Mouse (Mus musculus) ovary, postnatal 14 days (tissue): ENCODE measurements around the gene Sim2.

Experiments
- DNase-seq: peaks from one replicate; pipeline ENCODE4 v3.0.0; 2022; ENCODE audit warnings: low spot score

The Sim2 gene

DNA sequence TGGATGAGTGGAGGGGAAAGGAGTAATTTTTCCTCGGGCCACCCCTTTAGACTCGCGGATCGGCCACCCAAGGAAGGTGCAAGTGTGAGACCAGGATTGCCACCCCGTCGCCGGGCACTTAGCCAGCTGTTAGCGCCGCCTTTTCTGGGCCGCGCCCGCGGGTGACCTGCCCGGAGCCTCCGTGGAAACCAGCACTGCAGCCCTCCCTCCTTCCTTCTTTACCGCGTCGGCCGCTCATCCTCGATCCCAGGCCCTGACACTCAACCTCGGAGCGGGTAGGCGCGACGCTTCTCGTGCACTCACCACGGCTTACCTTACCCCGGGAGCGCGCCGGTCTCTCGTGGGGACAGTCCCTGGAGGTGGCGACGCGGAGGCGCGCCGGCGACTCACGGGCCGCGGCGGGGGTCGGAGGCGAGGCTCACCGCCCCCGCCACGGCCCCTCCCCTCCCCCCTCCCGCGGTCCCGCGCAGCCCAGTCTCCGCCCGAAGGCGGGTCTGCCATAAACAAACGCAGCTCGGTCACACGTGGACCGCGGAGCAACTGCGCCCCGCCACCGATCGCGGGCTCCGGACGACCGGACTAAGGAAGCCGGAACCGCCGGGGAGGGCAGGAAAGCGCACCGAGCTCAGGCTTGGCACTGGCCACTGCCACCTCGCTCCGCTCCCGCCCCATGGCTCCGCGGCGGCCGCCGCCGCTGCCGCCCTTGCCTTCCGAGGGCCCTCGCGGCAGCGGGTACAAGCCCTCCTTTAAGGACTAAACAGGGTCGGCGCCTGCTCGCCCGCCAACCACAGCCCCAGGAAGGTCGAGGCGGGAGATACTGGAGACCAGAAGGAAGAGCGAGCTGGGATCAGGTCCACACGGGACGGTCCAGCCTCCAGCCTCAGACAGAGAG lies at the start of gene Sim2:
Sim2 (plus strand) TSS at position 221 of the 892 bp plus-strand sequence.
- DNase-seq: no peak

GRCm38 (mm10) chr16:94037280-94037679 lies 47.5 kb upstream of the Sim2 start:
- DNase-seq: no peak

GRCm38 (mm10) chr16:94038272-94038985 lies 46.3 kb upstream of the Sim2 start:
- DNase-seq: peak; percentile 42

- no peak for DNase-seq
Measured at GRCm38 (mm10) chr16:94038986-94039341, 45.8 kb upstream of the Sim2 start.

DNA sequence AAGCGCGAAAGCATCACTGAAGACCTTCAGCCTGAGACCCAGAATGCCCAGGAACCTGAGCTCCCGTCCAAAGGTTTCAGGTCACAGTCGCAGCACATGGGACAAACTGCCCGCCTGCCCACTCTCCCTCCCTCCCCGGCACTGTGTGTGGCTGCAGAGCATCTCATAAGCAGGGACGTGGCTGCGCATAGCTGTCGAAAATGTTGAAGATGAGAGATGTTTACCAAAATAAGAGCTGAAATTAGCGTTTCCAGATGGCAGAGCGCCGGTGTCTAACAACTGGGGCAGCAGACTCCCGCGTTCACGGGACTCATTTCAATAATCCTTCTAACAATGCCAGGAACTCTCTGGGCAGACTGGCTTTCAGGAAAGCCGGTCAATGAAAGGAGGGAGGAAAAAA lies 44.2 kb upstream of the Sim2 start:
- no peak for DNase-seq

DNA sequence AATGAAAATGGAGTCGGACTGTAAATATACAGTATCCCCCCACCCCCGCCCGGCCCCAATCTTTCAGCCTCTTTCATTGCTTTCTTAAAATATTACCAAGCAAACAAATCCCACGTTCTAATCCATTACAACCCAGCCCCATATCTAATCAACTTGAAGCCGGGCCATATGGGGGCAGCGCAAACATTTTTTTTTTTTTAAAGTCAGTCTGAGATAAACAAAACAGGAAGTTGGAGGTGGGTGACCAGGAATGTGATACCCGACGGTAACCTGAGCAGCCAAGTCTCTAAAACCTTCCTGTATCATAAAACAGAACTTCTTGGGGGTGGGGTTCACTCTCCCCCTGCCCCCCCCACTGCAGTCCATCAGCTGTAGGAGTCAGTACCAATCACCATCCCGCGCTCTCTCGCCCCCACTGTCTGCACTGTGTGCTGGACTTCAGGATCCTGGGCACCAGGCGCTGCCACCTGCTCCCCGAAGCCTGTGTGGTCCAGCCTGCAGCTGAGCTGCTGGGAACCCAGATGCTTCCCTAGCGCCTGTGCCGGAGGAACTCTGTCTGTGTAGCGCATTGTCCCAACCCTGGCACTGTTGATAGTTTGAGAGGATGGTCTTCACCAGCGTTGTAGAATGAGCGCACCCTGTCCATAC lies 43.5 kb upstream of the Sim2 start:
- no peak for DNase-seq

- DNase-seq: no peak
Measured at GRCm38 (mm10) chr16:94043797-94044196, 40.9 kb upstream of the Sim2 start.

GRCm38 (mm10) chr16:94044996-94045395 lies 39.7 kb upstream of the Sim2 start:
- no peak for DNase-seq

- no peak for DNase-seq
Measured at GRCm38 (mm10) chr16:94050368-94050767, 34.4 kb upstream of the Sim2 start.

DNA sequence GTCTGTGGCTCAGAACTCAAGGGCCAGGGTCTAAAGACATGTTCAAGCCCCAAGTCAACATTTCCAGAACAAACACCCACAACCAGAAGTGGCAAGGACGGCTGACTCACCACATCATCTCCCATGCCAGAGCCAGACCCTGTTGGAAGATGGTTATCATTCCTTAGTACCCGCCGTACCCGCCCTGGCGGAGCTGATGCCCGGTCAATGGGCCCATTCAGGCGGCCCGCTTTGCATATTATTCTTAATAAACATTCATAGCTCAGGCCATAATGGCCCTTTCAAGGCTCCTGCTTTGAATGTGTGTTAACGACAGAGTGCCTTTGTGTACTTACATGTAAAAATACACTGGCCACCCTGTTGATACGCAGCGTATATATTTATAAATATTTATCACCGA lies 29.6 kb upstream of the Sim2 start:
- no peak for DNase-seq

- DNase-seq: no peak
Measured at GRCm38 (mm10) chr16:94055576-94055975, 29.2 kb upstream of the Sim2 start.

- no peak for DNase-seq
Measured at GRCm38 (mm10) chr16:94059820-94060219, 24.9 kb upstream of the Sim2 start.

- no peak for DNase-seq
Measured at GRCm38 (mm10) chr16:94064211-94064610, 20.5 kb upstream of the Sim2 start.

DNA sequence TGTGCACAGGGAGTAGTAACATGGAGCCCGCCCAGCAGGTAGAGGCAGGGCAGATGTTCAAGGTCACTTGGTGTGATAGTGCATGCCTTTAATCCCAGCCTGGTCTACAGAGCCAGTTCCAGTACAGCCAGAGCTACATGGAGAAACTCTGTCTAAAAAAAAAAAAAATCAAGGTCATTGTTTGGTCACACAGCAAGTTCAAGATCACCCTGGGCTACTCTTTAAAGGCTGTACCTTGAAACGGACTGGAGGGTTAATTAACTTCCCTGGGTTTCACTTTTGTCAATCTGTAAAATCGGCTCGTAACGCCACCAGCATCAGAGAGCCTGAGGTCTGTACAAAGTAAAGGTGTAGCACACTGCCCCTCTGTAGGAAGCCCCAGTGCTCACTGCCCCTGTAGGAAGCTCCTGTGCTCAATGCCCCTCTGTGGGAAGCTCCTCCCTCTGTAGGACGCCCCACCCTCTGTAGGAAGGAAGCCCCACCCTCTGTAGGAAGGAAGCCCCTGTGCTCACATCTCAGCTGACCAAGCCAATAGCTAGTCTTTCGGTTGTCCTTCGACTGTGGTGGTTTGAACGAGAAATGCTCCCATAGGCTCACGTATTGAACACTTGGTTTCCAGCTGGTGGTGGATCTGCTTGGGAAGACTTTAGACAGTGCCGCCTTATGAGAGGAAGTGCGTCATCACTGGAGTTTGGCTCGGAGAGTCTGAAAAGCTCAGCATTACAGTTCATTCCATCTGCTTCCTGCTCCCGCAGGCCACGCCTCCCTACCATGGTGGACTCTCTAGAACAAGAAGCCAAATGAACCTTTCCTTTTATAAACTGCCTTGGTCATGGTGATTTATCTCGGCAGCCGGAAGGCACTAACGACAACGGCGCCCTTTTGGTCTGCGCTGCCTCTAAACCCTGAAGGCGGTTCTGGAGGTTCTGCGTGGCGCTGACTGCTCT lies 18.7 kb upstream of the Sim2 start:
- no peak for DNase-seq

GRCm38 (mm10) chr16:94066771-94067170 lies 18.0 kb upstream of the Sim2 start:
- no peak for DNase-seq

- no peak for DNase-seq
Measured at GRCm38 (mm10) chr16:94067280-94067679, 17.5 kb upstream of the Sim2 start.

DNA sequence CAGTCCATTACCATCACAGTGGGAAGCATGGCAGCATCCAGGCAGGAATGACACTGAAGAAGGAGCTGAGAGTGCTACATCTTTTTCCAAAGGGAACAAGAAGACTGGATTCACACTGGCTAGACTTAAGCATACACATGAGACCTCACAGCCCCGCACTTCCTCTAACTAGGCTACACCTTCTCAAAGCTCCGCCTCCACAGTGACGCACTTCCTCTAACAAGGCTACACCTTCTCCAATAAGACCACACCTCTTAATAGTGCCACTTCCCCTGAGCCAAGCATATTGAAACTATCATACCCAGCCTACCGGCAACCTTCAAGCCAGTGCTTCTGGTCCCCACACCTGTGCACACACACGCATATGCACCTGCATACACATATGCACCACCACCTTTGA lies 15.7 kb upstream of the Sim2 start:
- no peak for DNase-seq

- DNase-seq: no peak
Measured at GRCm38 (mm10) chr16:94070920-94071319, 13.8 kb upstream of the Sim2 start.

GRCm38 (mm10) chr16:94071468-94071867 lies 13.3 kb upstream of the Sim2 start:
- no peak for DNase-seq

DNA sequence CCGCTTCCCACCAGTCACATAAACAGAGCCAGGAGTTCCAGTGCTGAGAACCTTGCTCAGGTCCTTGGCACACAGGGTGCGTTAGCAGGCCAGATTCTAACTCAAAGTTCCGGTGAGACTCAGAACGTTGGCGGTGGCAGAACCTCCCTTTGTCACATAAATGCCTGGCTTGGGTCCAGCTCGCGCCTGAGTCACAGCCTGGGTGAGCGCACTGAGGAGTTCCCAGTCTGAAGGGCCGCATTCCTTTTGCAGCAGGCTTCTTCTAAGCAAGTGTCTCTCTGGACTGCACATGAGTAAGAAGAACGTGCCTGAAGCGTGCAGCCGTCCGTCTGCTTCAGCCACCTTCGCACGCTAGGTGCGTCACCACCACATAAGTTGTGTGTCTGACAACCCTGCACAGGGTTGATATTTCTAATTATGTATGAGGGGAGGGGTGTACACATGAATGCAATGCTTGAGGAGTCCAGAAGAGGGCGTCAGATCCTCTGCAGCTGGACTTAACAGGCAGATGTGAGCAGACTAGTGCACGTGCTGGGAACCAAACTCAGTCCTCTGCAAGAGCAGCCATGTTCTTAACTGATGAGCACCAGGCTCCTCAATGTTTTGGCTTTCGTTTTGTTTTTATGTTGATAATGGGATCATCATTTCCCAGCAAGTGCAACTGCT lies 9.2 kb upstream of the Sim2 start:
- no peak for DNase-seq
